Mouse (Mus musculus): ENCODE measurements at regions not wholly inside any gene's neighbourhood (a gene's known extent, or its start where the extent isn't known, plus 50 kb on each side); places are given as distances from the start of the nearest gene placed in this dataset.

GRCm38 (mm10) chr2:46360049-46360712, 1243.0 kb upstream of the Zeb2 start:
- DNase-seq (ENCODE audit: low spot score in 2 of 2): no peak

GRCm38 (mm10) chr2:46358225-46358624, 1241.0 kb upstream of the Zeb2 start:
- no peak for DNase-seq (ENCODE audit: low spot score in 2 of 2)

GRCm38 (mm10) chr2:46356651-46357050, 1239.5 kb upstream of the Zeb2 start:
- peak; percentile 38 to 81 for DNase-seq (ENCODE audit: low spot score in 2 of 2)

- no peak for DNase-seq (ENCODE audit: low spot score in 2 of 2)
Measured at GRCm38 (mm10) chr2:46340694-46341093, 1223.5 kb upstream of the Zeb2 start.

DNA sequence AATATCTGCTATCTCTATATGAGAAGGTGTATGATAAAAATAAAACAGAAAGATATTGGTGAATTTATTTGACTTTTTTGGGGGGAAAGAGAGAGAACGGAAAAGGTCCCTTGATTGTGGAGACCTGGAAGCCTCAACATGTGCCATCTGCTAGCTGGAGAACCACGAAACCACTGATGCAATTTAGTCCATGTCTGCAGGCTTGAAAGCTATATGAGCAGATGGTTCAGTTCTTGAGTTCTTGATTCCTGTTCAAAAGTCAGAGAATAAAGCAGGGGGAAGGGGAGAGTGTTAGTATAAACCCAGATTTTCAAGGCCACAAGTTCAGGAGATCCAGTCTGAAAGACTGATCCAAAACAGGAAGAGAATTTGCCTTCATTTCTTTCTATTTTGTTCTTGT, 1199.5 kb upstream of the Zeb2 start:
- DNase-seq (ENCODE audit: low spot score in 2 of 2): peak in 1 of 2 experiments; percentile 55

DNA sequence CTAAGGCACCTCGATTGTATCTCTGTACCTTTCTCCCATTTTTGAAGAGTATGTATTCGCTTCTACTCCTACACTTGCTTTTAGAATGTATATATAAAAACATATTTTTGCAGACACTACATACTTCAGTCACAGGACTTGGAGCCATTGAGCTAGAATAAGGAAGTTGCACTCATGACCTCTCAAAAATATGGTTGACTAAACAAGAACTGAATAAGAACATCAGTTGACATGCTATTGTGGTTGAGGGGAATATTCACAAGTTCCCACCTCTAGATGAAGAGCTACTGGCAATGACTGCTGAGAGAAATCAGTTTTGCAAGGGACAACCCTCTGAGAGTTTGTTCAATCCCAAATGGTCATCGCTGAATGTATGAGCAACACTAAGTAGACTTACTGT, 1198.0 kb upstream of the Zeb2 start:
- DNase-seq (ENCODE audit: low spot score in 2 of 2): no peak

GRCm38 (mm10) chr2:46307582-46308153, 1190.5 kb upstream of the Zeb2 start:
- DNase-seq (ENCODE audit: low spot score in 2 of 2): no peak

DNA sequence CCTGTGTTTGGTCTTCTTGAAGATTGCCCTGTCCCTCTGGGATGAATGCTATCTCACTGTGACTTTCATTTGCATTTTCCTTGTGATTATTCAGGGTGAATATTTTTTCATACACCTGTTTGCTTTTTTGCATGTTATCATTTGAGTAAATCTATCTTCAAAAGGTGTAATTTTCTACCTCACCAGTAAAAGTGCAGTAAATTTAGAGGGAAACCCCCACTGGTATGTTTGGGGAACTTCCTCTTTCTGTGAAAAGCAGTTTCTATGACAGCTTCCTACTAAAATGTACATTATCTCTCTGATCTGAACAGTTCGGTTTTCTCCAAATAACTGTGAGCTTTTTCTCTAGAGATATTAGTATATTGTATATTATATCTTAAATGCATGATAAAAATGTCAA, 1185.4 kb upstream of the Zeb2 start:
- DNase-seq (ENCODE audit: low spot score in 2 of 2): no peak

- DNase-seq (ENCODE audit: low spot score in 2 of 2): no peak
Measured at GRCm38 (mm10) chr2:46297274-46297843, 1180.2 kb upstream of the Zeb2 start.

GRCm38 (mm10) chr2:46283929-46284598, 1166.9 kb upstream of the Zeb2 start:
- DNase-seq (ENCODE audit: low spot score in 2 of 2): peak in 1 of 2 experiments; percentile 36

- no peak for DNase-seq (ENCODE audit: low spot score in 2 of 2)
Measured at GRCm38 (mm10) chr2:46280822-46281221, 1163.6 kb upstream of the Zeb2 start.

- DNase-seq (ENCODE audit: low spot score in 2 of 2): no peak
Measured at GRCm38 (mm10) chr2:46261618-46262017, 1144.4 kb upstream of the Zeb2 start.

DNA sequence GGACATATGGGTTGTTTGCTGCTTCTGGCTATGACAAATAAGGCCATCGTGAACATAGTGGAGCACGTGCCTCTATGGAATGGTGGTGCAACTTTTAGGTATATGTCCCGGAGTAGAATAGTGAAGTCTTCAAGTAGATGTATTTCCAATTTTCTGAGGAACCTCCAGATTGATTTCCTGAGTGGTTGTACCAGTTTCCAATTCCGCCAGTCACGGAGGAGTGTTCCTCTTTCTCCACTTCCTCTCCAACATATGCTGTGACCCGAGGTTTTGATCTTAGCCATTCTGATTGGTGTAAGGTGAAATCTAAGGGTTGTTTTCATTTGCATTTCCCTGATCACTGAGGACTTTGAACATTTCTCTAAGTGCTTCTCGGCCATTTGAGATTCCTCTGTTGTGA, 1134.4 kb upstream of the Zeb2 start:
- no peak for DNase-seq (ENCODE audit: low spot score in 2 of 2)

DNA sequence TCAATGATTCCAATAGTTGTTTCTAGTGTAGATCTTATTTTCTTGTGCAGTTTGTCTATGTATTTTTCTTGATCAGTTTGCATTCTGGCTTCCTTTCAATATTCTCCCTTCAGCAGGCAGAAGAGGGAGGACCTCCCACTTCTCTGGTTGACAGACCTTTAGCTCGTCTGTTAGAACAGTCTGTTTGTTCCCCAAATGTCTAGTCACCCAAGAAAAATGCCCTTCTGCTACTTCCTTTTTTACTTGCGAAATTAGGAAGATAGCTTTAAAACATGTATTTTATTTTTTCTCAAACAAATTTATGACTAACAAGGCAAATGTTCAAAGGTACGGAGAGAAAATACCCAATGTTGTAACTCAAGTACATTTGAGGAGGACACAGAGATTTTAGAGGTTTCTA, 1128.5 kb upstream of the Zeb2 start:
- peak in 1 of 2 experiments; percentile 61 for DNase-seq (ENCODE audit: low spot score in 2 of 2)

DNA sequence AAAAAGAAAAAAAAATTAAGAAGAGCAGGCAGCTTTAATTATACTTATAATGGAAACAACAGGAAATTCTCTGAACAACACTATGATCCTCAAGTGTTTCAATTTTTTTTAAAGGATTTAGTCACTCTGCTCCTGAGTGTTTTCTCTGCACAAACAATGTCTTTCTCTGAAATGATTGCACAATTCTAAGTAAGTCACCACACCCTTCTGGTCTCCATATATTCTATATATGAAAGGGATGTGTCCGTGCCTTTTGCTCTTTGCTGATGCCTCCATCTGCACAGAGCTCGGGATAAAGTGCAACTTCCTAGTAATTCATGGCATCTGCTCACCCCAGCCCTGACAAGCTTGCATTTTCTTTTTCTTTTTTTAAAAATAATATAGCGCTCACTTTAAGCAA, 1127.5 kb upstream of the Zeb2 start:
- no peak for DNase-seq (ENCODE audit: low spot score in 2 of 2)

DNA sequence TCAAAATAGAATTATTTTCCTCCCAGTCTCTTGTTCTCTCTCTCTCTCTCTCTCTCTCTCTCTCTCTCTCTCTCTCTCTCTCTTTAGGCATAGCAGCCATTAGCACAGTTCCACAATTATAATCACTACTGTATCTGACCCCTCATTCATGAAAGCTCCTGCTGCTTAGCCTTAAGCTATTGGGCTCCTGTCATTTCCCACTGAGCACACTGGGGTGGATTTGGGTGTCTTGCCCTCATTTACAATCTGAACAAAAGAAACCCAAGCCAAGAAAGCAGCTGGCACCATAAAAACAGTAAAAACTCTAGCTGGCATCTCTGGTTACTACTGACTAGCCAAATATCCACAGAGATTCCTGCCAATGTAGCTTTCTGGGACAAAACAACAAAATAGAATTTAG, 1125.6 kb upstream of the Zeb2 start:
- DNase-seq (ENCODE audit: low spot score in 2 of 2): peak; percentile 29 to 75

GRCm38 (mm10) chr2:46239874-46240273, 1122.7 kb upstream of the Zeb2 start:
- no peak for DNase-seq (ENCODE audit: low spot score in 2 of 2)

DNA sequence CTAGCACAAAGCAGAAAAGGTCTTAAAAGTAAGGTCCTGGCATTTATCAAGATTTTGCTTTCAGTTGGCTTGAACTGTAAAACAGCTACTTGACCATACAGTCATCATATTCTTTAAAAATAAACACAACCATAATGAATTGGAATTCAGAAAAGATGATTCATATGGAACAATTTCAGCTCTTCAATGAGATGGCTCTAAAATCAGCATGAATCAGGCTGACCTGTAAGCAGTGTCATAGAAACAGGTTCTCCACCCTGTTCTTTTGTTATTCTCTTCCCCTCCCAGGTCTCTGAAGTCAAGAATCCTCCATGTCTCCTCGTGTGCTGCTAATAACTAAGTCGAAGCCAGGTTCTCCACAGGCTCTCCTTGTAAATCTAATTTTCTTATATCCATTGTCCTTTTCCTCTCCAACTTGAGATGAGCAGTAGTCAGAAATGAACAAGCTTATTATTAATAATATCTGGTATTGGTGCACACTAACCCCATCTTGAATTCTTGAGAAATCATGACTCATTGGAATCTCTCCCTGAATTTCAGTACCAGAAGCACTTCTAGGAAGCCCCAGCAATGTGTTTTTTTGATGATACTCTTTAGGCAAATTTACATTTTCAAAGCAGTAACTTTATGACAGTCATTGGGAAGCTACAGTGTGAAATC, 1113.7 kb upstream of the Zeb2 start:
- DNase-seq (ENCODE audit: low spot score in 2 of 2): no peak

GRCm38 (mm10) chr2:46218336-46218957, 1101.3 kb upstream of the Zeb2 start:
- DNase-seq (ENCODE audit: low spot score in 2 of 2): no peak

- DNase-seq (ENCODE audit: low spot score in 2 of 2): no peak
Measured at GRCm38 (mm10) chr2:46199341-46199740, 1082.1 kb upstream of the Zeb2 start.

DNA sequence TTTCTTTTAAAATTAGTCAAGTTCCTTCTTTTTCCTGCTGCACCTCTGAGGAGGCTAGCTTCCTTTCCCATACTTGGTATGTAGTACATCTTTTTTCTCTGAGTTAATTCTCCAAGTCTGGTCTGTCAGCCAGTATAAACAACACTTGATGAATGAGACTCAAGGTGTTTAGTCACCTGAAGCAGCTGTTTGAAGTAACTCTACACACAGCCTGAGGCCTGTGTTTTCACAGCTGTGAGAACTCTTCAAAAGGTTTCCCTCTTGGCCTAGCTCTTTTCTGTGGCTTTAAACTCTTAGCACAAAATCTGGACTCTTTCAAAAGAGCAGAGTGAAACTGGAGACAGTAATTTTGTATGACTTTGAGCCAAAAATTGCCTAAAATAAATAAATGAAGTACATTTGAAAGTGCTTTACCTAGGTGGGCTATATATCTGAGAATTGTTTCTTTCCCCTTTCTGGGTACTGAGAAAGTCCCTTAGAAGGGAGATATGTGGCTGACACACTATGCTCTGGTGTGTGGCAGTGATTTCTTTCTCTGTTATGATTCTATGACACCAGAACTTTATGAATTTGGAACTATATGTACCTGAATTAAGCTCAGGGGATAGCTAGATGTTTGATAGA, 1070.2 kb upstream of the Zeb2 start:
- no peak for DNase-seq (ENCODE audit: low spot score in 2 of 2)

Data from layer of hippocampus, postnatal 14 days (tissue).